Mouse (Mus musculus): ENCODE measurements around the gene Slc23a2.

The Slc23a2 gene

DNA sequence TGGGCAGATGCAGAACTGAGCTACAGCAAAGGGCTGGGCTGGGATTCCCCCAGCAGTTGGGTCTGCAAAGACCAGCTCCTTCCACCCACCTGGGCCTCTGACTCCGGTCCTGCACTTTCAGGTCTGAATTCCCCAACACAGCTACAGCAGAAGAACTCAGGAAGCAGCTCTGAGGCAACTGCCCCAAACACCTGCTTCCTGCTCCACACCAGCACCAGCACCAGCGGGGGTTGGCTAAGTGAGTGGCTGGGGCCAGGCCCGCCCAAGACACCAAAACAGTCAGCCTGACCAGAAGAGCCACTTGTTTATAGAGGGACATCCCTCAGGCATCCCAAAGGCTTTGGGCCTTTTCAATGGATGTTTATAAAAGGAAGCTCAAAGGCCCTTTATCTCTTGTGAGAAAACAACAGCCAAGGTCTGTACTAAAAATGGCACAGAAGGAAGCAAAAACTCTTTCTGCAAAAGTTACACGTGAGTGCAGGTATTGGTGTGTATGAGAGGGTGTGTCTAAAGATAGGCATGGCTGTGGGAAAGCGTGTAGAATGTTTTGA lies 123.8 kb downstream of the Slc23a2 start:
- no peak for DNase-seq (ENCODE audit: low spot score)

DNA sequence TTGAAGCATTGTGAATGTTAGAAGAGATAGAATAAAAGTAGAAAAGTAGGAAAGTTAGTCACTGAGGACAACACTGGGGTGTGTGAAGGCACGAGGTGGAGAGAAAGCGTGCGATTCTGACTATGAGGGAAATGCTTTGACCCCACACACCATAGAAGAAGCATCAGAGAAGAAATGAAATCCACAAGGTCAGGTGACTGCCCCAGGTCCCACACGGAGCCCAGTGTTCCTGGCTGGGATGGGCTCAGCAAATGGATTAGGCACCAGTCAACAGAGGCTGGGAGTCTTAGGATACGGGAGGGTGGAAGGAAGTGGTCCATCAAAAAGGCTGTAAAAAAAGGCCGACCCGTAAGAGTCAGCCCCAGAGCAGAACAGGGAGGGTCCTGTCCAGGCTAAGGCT lies 124.5 kb downstream of the Slc23a2 start:
- no peak for DNase-seq (ENCODE audit: low spot score)

DNA sequence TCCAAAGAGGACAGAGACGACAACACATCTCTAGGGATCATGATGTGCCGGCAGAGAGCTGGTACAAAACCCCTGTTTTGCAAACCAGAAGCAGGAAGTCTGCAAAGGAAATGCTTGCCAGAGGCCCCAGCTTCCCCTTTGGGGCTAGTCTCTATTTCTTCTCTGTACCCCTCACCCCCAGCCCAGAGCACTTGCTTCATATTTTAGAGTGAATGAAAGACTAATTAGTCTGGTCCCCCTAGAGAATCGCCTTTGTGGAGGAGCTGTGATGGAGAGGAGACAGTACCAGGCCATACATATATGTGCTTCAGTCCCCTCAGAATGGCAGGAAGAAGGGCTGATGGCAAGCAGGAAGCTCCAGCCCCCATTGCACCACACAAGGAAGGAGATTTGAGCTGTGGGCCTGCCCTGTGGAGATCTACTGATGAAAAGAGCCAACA lies 125.5 kb downstream of the Slc23a2 start:
- DNase-seq (ENCODE audit: low spot score), result no peak

DNA sequence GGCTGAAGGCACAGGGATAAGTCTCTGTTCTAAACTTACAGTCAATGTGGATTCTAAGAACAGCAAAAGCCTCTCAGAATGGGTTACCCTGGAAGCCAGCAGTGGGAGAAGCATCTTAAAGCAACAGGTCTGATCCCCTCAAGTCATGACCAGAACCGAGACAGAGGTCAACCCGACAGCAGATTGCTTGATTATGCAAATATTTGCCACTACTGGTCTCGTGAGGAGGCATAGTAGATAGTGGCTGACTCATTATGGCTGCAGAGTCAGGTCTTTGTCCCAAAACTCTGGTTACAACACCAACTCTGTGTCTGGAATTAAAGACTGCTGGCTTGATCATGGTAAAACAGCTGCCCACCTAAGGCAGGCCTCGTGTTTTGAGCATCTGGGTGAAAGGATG lies 126.8 kb downstream of the Slc23a2 start:
- no peak for DNase-seq (ENCODE audit: low spot score)

DNA sequence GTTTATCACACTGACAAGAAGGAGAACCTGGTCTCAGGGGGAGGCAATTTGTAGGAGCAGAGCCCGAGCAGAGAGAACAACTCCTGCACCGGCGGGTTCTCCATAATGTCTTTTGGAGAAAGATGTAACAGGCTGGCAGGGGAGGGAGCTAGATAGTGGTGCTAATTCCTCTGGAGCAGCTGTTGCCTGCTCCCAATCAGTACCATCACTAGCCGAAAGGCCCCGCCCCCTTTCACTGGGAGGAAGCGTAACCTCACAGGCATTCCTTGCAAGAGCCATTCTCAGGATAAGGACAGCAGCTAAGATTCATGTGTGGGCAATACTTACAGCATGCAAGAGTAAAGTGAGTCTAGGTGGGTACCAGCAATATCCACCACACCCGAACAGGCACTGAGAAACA lies 127.3 kb downstream of the Slc23a2 start:
- DNase-seq (ENCODE audit: low spot score), result peak; percentile 31

DNA sequence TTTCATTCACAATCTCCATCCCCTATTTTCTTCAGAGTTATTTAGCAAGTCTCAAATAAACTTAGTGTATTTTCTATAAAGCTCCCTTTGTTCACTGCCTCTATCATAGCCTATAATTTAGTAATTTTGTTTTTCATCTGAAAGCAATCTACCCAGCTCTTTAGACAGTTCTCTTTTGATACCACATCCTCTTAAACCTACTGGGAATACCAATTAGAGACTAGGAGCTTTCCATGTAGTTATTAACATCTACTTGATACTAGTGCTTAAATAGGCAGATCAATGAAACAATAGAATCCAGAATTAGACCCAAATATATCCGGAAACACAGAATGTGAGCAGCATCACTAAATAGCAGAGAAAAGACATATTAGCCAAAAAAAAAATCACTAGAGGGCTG lies 128.9 kb downstream of the Slc23a2 start:
- DNase-seq (ENCODE audit: low spot score), result no peak

DNA sequence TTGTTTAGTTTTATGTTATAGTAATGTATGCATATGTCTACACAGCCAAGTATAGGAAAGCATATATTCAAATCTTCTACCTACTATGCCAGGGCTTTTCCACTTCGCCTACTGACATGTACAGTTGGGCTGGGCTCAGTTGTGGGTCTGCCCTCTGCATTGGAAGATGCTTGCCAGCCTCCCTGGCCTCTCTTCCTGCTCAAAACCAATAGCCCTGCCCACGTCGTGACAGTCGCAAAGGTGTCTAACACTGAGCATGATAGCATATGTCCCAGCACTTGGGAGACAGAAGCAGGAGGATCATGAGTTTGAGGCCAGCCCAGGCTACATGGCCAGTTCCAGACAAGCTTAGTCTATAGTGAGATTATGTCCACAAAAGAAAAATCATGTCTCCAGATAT lies 131.8 kb downstream of the Slc23a2 start:
- DNase-seq (ENCODE audit: low spot score), result no peak

DNA sequence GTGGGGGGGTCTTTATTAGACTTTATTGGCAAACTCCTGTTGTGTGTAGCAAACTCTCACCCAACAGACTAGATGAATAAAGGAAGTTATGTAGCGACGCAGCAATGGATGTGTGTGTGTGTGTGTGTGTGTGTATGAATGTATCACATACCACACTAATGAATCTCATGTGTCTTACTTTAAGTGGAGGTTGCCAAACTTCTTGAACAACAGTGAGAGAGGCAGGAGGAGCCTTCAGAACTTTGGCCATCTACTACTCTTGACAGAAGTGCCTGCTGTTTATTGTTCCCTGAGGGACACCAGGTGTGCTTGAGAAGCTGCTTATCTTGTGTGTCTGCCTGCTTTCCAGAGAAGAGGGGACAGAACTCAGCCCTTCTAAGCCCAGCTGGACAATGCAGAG lies 134.1 kb downstream of the Slc23a2 start:
- no peak for DNase-seq (ENCODE audit: low spot score)

DNA sequence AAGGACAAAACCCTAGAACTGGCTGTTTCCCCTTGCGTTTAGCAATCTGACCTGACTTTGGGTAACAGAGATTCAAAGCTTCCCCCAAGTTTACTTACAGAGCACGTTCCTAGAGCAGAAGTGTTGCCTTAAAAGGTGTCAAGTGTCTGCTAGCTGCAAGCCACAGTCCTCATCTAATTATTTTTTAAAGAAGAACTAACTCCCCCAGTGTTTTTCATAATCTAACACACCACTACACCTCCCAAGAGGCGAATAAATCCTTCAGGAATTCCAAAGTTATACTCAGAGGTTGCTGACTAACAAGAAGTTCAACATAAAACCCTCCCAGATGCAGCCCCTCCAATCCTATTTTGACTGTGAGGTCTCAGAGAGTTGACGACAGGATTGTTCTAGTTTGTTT lies 136.7 kb downstream of the Slc23a2 start:
- no peak for DNase-seq (ENCODE audit: low spot score)

DNA sequence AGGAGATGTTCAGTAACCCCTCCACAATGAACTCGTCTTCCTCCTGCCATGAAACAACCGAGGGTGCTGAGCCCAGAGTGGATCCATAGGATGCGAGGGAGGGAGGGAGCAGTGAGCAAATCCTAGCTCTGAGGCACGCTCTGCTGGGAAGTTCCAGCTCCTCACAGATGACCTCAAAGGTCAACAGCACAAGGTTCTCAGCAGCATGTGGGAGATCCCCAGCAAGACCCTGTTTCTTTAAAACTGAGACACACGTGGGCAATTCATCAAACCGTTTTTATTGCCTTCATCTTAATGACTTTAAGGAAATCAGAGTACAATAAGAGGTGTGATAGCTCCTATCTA lies 137.5 kb downstream of the Slc23a2 start:
- DNase-seq (ENCODE audit: low spot score), result no peak

DNA sequence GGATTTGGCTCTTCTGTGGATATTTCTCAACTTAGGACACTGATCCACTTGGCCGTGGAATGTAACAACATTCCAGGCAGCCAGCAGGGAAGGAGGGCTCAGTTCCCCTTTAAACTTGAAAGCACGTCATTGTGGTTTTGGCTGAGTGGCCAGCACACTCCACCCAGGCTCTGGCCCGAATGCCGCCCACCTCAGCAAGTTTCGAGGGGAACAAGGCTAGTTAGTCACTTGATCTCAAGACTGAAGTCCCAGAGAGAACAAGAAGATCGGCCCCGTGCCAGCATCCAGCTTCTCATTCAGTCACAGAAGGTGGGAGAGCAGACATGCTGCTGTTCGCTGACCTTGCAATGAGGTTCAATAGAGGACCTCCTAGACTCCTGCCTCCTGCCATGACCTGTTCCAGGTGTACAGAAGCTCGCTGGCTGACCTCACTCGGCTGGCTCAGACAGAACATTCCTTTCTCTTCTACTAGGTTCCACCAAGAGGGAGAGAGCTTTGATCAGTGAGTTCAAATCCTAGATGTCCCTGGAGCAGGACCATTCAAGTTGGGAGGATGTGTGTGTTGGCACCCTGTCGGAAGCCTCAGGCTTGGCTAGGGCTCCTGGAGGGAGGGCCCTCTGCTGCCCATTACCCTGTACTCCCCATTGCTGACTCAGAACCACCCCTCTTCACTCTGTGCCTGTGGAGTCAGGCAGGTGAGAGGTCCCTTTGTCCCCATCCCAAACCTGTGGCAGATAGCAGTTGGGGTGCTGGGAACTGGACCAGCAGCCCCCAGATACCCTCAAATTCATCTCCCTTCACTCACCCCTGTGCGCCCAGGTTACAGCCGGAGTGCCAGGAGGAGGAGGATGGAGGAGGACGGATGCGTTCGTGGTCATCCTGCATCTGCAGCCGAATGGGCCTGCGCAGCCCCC lies 138.1 kb downstream of the Slc23a2 start:
- peak; percentile 63 for DNase-seq (ENCODE audit: low spot score)

DNA sequence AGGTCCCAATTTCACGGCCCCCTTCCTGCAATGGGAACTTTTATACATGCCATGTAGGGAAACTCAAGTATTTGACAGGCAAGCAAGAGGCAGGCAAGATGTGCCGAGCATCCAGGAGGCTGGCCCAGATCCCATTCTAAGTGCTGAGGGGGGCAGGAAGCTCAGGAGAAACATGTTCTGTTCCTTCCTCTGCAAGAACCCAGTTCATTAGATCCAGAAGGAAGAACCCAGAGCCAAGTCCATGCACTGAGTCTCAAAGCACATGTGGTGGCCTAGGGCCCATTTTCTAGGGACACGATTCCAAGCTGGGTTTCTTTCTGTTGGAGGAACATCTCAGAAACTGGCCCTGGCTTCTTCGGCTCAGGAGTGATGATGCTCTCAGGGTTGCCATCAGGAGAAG lies 139.5 kb downstream of the Slc23a2 start:
- DNase-seq (ENCODE audit: low spot score), result no peak

DNA sequence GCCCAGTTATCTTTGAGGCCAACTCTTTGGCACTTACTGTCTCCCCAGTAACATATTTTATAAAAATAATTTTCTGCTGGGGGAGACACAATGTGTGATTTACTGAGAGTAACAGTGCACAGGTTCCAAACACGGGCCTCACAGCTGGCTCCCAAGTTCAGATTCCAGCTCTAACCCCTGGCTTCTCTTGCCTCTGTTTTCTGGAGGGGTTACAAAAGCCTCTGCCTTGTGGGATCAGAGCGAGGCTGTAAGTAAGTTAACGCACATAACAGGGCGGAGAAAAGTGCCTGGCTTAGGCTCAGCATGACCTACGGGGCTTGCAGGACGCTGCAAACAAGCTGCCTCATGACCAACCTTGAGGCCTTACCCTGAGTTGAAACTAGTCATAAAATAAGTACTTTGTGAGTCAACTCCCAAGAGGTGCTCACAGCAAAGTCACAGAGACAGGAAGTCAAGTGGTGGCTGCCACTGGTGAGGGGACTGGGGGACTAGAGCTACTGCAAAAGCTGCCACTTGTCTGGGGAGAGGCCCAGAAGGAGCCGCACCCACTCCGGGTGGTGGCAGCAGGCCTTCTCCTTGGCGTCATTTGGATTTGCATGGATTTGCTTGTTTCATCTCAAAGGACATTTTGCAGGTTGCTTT lies 140.3 kb downstream of the Slc23a2 start:
- DNase-seq (ENCODE audit: low spot score), result no peak

DNA sequence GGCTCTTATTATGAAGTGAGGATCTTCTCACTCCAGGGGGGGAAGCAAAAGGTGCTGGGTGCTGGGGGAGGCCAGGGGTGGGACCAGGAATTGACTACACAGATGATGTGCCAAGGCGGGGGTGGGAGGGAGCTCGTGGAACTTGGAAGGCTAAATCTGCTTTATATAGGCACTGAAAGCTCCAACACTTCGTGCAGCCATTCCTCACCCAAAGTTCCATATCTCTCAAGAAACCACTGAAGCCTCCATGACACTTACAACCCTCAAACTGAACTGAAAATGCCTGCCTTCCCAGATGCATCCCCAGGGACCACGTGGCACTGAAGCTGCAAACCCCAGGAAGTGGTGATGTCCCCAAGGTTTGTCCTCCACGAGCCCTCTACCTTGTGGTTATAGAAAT lies 141.0 kb downstream of the Slc23a2 start:
- no peak for DNase-seq (ENCODE audit: low spot score)
